Mouse (Mus musculus) forebrain, embryonic 13.5 days (tissue): ENCODE measurements around the gene Nat8f2. TPM values are rescaled to one million over a fixed set of nuclear protein-coding genes. Genes with fewer than 3 reads are reported as not detected.
"Not testable (repeated sequence)": the region's sequence is repeated elsewhere in the genome, so short reads cannot be mapped to it uniquely, and the experiment has no call there.

Experiments
- ATAC-seq: fragments of 200-750 bp; cut with Nextera tagmentation; 2 replicates; pipeline ENCODE4 v1.8.0; 2017
- H3K27ac ChIP-seq: fragments of 300-500 bp; sonication (generic); 2 replicates; pipeline ENCODE4 v1.5.1; 2015; ENCODE audit warnings: inconsistent platforms, mild to moderate bottlenecking, moderate library complexity
- H3K27me3 ChIP-seq: fragments of 300-500 bp; sonication (generic); 2 replicates; pipeline ENCODE4 v1.6.1; 2015; ENCODE audit warnings: mild to moderate bottlenecking, inconsistent platforms
- H3K36me3 ChIP-seq: fragments of 300-500 bp; sonication (generic); 2 replicates; pipeline ENCODE4 v1.6.1; 2015; ENCODE audit warnings: mild to moderate bottlenecking, inconsistent platforms; ENCODE audit not compliant: poor library complexity, severe bottlenecking
- H3K4me1 ChIP-seq: fragments of 300-500 bp; sonication (generic); 2 replicates; pipeline ENCODE4 v1.6.1; 2015; ENCODE audit warnings: inconsistent platforms
- H3K4me2 ChIP-seq: fragments of 300-500 bp; sonication (generic); 2 replicates; pipeline ENCODE4 v1.6.1; 2015; ENCODE audit warnings: inconsistent platforms, mild to moderate bottlenecking, moderate library complexity
- H3K4me3 ChIP-seq: fragments of 300-500 bp; sonication (generic); 2 replicates; pipeline ENCODE4 v1.5.1; 2015; ENCODE audit warnings: mild to moderate bottlenecking, inconsistent platforms
- H3K9ac ChIP-seq: fragments of 300-500 bp; sonication (generic); 2 replicates; pipeline ENCODE4 v1.6.1; 2015; ENCODE audit warnings: mild to moderate bottlenecking, inconsistent platforms
- H3K9me3 ChIP-seq: fragments of 300-500 bp; sonication (generic); replicated peaks from 2 replicates; pipeline ENCODE4 v1.6.1; 2016; ENCODE audit warnings: inconsistent platforms
- WGBS: fragments of 180-500 bp; shearing (Covaris S2); methylation state at CpG from one replicate; pipeline ENCODE4 v1.1.7; 2015; 5-methylcytosine and 5-hydroxymethylcytosine counted together
- polyA plus RNA-seq: library from polyadenylated mRNA; unstranded; fragments of >200 nt; fragmentation: Nextera tagmentation; extraction: Ambion mirVana; gene quantifications from 2 replicates; pipeline ENCODE4 v1.2.1, GENCODE M21; 2015

Nat8f2 gene
- polyA plus RNA-seq, 1 experiment from 2014 or later, result not detected

DNA sequence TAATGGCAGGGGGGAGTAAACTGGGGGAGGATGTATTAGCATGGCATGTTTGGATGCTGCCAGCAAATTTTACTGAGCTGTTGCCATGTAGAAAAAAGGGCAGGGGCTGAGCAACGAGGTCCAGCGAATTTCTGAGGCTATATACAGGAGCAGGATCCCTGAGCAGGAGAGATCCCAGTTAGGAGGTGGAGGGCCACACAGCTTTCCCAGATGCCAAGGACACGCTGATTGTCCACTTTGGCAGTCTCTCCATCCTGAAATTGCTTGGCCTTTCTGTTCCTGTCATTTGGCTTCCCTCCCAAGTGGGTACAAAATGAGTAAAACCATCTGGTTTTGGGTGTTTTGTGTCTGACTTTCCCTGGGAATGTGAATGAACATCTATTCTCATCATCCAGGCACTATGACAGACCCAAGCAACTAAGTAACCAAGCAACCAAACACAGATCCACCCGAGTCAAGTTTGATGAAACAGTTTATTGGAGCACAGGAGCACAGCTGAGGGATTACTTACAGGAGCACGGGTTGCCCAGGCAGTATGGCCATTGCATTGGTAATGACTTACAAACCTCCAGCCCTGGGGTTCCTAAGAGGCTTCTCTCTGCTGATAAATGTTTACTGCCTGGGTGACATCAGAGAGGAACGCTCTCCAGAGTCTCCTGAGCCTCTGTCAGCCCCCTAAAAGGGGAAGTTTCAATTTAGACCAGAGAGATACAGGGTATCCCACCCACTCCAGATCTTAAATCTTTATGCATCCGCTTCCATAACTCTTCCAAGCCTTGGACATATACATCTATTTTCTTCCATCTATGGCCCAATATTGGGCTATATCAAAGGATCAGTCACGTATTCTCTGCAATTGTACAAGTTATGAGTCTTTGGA, 29.9 kb upstream of the Nat8f2 start:
- 75% methylated on average over 7 of the region's 8 CpGs for WGBS
- not testable (repeated sequence) for H3K4me3 ChIP-seq, H3K27me3 ChIP-seq, H3K36me3 ChIP-seq, H3K27ac ChIP-seq, H3K9me3 ChIP-seq, H3K9ac ChIP-seq, ATAC-seq, H3K4me1 ChIP-seq, H3K4me2 ChIP-seq

GRCm38 (mm10) chr6:85895061-85895648, 26.2 kb upstream of the Nat8f2 start:
- not testable (repeated sequence) for H3K9ac ChIP-seq, ATAC-seq, H3K27me3 ChIP-seq, H3K9me3 ChIP-seq, H3K4me3 ChIP-seq, H3K36me3 ChIP-seq, H3K4me1 ChIP-seq, H3K27ac ChIP-seq, H3K4me2 ChIP-seq
- WGBS, result 69% methylated on average over 25 of the region's 25 CpGs

GRCm38 (mm10) chr6:85888961-85889360, 20.0 kb upstream of the Nat8f2 start:
- WGBS, result 93% methylated on average over 2 of the region's 2 CpGs
- Histone ChIP-seq H3K4me1 (no peaks in the 10 kb centered on the region), H3K9me3 (peaks cover 12% of the 10 kb centered on the region), H3K27me3 (no peaks in the 10 kb centered on the region), H3K36me3 (no peaks in the 10 kb centered on the region), H3K27ac (no peak overlapping the region), H3K4me3 (no peak overlapping the region), H3K4me2 (no peak overlapping the region), H3K9ac (no peak overlapping the region)
- ATAC-seq, result no peak

- WGBS, result 93% methylated on average over 1 of the region's 1 CpGs
- Histone ChIP-seq H3K36me3 (no peaks in the 10 kb centered on the region), H3K27ac (no peak overlapping the region), H3K4me2 (no peak overlapping the region), H3K9ac (no peak overlapping the region), H3K4me1 (no peaks in the 10 kb centered on the region), H3K9me3 (peaks cover 21% of the 10 kb centered on the region), H3K27me3 (no peaks in the 10 kb centered on the region), H3K4me3 (no peak overlapping the region)
- ATAC-seq, result no peak
These were observed 15.4 kb upstream of the Nat8f2 start for GRCm38 (mm10) chr6:85884311-85884710.

DNA sequence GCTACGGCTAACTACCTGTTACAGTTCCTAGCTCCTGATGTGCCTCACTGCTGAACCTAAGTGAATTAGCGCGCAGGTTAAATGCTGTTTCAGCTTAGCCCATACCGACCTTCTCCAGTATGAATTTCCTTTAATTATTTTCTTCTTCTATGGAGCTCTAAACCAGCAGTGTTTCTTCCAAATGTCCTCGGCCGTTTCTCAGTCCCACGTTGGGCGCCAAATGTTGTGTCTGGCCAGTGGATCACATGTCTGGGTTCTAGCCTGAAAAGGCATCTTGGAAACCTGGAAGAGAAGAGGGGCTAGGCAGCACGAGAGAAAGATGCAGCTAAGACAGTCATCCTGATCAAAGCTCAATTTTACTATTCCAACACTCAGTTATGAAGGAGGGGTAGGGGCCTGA, 14.3 kb upstream of the Nat8f2 start:
- not testable (repeated sequence) for ATAC-seq, H3K4me1 ChIP-seq, H3K36me3 ChIP-seq, H3K27me3 ChIP-seq, H3K4me3 ChIP-seq, H3K27ac ChIP-seq, H3K9ac ChIP-seq, H3K4me2 ChIP-seq
- peaks cover 21% of the 10 kb centered on the region for H3K9me3 ChIP-seq
- 93% methylated on average over 9 of the region's 9 CpGs for WGBS

GRCm38 (mm10) chr6:85867726-85868690, 950 bp downstream of the Nat8f2 start:
- Histone ChIP-seq H3K9me3 (no peaks in the 10 kb centered on the region), H3K4me3 (no peak overlapping the region), H3K36me3 (no peaks in the 10 kb centered on the region), H3K4me1 (no peaks in the 10 kb centered on the region), H3K4me2 (no peak overlapping the region), H3K27ac (no peak overlapping the region), H3K27me3 (no peaks in the 10 kb centered on the region), H3K9ac (no peak overlapping the region)
- no peak for ATAC-seq
- 82% methylated on average over 8 of the region's 8 CpGs for WGBS

GRCm38 (mm10) chr6:85866995-85867394, 2.0 kb downstream of the Nat8f2 start:
- not testable (repeated sequence) for H3K4me3 ChIP-seq
- 68% methylated on average over 1 of the region's 1 CpGs for WGBS

GRCm38 (mm10) chr6:85866166-85866565, 2.8 kb downstream of the Nat8f2 start:
- H3K27me3 ChIP-seq, H3K4me1 ChIP-seq, H3K9ac ChIP-seq, H3K9me3 ChIP-seq, ATAC-seq, H3K4me2 ChIP-seq, H3K27ac ChIP-seq, H3K36me3 ChIP-seq, H3K4me3 ChIP-seq: not testable (repeated sequence)
- 89% methylated on average over 3 of the region's 3 CpGs for WGBS

More at GRCm38 (mm10) chr6:85866995-85867394, 2.0 kb downstream of the Nat8f2 start:
- H3K9ac ChIP-seq, H3K9me3 ChIP-seq, H3K27me3 ChIP-seq, H3K4me2 ChIP-seq, H3K4me1 ChIP-seq, H3K36me3 ChIP-seq, H3K27ac ChIP-seq, ATAC-seq: not testable (repeated sequence)

DNA sequence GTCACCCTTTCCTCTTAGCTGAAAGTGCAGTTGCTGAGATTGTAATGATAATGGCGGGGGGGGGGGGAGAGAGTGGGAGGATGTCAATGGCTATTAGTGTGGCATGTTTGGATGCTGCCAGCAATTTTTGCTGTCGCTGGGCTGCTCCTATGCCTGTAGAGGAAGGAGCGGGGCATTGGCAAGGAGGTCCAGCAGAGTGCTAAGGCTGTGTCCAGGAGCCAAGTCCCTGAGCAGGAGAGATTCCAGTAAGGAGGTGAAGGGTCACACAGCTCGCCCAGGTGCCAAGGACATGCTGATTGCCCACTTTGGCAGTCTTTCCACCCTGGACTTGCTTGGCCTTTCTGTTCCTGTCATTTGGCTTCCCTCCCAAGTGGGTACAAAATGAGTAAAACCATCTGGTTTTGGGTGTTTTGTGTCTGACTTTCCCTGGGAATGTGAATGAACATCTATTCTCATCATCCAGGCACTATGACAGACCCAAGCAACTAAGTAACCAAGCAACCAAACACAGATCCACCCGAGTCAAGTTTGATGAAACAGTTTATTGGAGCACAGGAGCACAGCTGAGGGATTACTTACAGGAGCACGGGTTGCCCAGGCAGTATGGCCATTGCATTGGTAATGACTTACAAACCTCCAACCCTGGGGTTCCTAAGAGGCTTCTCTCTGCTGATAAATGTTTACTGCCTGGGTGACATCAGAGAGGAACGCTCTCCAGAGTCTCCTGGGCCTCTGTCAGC, 3.9 kb downstream of the Nat8f2 start:
- H3K9me3 ChIP-seq, ATAC-seq, H3K4me2 ChIP-seq, H3K9ac ChIP-seq, H3K4me3 ChIP-seq, H3K27me3 ChIP-seq, H3K36me3 ChIP-seq, H3K4me1 ChIP-seq, H3K27ac ChIP-seq: not testable (repeated sequence)
- 75% methylated on average over 6 of the region's 7 CpGs for WGBS

- Histone ChIP-seq H3K4me3 (no peak overlapping the region), H3K27ac (no peak overlapping the region), H3K27me3 (no peaks in the 10 kb centered on the region), H3K36me3 (no peaks in the 10 kb centered on the region), H3K9me3 (no peaks in the 10 kb centered on the region), H3K4me2 (no peak overlapping the region), H3K4me1 (no peaks in the 10 kb centered on the region), H3K9ac (no peak overlapping the region)
- WGBS, result 97% methylated on average over 2 of the region's 2 CpGs
- ATAC-seq, result no peak
These were observed 5.1 kb downstream of the Nat8f2 start for GRCm38 (mm10) chr6:85863840-85864239.

DNA sequence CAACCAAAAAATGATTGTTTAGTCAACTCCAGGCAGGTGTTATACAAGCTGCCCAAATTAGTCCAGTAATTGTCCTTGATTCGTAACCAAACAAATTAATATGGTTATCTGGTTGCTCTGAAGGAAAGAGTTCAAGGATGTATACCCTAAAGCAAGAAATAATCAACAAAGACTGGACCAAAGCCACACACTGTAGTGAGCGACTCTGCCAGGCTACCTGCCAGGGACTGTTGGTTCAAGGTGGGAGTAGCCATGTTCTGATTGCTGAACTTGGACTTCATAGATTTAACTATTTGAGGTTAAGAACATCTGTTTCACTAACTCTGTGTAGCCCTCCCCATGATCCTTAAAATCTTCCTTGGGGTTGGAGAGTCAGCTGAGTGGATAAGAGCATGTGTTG, 5.8 kb downstream of the Nat8f2 start:
- Histone ChIP-seq H3K9ac (no peak overlapping the region), H3K4me2 (no peak overlapping the region), H3K36me3 (no peaks in the 10 kb centered on the region), H3K27ac (no peak overlapping the region), H3K27me3 (no peaks in the 10 kb centered on the region), H3K9me3 (no peaks in the 10 kb centered on the region), H3K4me1 (no peaks in the 10 kb centered on the region), H3K4me3 (no peak overlapping the region)
- no peak for ATAC-seq
- WGBS, result 81% methylated on average over 2 of the region's 2 CpGs
